Mouse (Mus musculus): Measurements from ENCODE around the gene Hbb-y. TPM values are rescaled to one million over a fixed set of nuclear protein-coding genes. Genes with fewer than 3 reads are reported as not detected.
"Not testable (repeated sequence)": the region's sequence is repeated elsewhere in the genome, so short reads cannot be mapped to it uniquely, and the experiment has no call there.

Gene Hbb-y
- polyA plus RNA-seq, 1 experiment = 85.0 TPM

DNA sequence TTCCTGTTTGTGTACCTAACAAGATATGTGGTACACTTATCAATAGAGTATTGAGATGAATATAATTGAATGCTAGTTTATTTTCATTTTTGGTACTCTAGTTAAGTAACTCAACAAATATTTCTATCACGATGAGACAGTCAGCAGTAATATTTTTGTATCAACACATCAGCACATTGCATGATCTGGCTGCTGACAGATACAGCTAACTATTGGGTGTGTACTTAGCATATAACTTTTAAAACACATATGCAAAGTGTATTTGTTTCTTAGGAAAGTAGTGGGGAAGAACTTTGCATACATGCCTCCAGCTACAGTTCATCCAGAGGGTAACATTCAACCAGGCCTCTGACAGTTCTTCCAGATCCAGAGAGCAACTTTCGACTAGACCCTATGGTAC is 28.4 kb downstream of the Hbb-y start:
- Histone ChIP-seq H3K4me1 (ENCODE audit: control insufficient read depth) (peaks cover 45% of the 10 kb centered on the region), H3K4me3 (replicated peaks) (peak overlapping the region; percentile 63), H3K36me3 (ENCODE audit: control insufficient read depth) (peaks cover 18% of the 10 kb centered on the region), H3K27me3 (ENCODE audit: control insufficient read depth) (no peaks in the 10 kb centered on the region), H3K9me3 (ENCODE audit: control insufficient read depth, low read length) (no peaks in the 10 kb centered on the region)
- TF ChIP-seq GATA1 (IDR thresholded peaks at IDR 0.05; ENCODE audit: low read length) = no peak; the same call in 1 of the 2 replicates
- no peak; the same call in 2 of the 3 replicates for TF ChIP-seq TAL1 (IDR thresholded peaks at IDR 0.05; ENCODE audit: low read length)

DNA sequence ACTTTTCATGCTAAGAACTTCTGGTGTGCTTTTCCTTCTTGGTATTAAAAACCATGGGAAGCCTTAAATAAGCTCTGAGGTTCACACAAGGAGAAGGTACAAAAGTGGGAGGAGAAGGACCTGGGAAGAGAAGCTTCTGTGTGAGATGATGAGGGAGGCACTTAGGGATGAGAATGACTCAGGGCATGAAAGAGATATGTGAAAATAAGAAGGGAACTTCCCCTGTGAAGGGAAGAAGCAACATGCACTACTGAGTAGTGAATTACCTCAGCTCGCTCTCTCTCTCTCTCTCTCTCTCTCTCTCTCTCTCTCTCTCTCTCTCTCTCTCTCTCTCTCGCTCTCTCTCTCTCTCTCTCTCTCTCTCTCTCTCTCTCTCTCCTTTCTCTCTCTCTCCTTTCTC is 37.9 kb downstream of the Hbb-y start:
- Histone ChIP-seq H3K4me3 (replicated peaks) (peak overlapping the region; percentile 71), H3K36me3 (ENCODE audit: control insufficient read depth) (peaks cover 25% of the 10 kb centered on the region), H3K4me1 (ENCODE audit: control insufficient read depth) (peaks cover 34% of the 10 kb centered on the region)
- H3K27me3 ChIP-seq (ENCODE audit: control insufficient read depth); H3K9me3 ChIP-seq (ENCODE audit: control insufficient read depth, low read length): not testable (repeated sequence)

DNA sequence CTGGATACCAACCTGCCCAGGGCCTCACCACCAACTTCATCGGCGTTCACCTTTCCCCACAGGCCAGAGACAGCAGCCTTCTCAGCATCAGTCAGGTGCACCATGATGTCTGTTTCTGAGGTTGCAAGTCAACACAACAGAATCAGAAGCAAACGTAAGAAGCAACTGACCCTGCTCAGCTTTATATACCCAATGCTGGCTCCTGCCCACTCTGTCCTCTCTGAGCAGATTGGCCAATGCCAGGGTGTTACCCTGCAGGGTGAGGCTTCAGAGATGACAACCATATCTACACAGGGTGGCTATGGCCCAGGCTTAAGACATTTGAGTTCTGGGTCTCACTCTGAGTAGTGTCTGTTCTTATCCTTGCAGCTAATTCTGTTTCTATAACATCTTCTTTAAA is 39.2 kb downstream of the Hbb-y start, which contains the start of gene Hbb-bt:
Gene Hbb-bt (minus strand): TSS at position 231 of the 400 bp plus-strand sequence.
- peak within 1 kb of the TSS; percentile 71 for H3K4me3 ChIP-seq (replicated peaks)
- H3K27me3 ChIP-seq (ENCODE audit: control insufficient read depth) = no peaks in the 10 kb centered on the region
- H3K4me1 ChIP-seq (ENCODE audit: control insufficient read depth) = peaks cover 48% of the 10 kb centered on the region
- TF ChIP-seq GATA1 (IDR thresholded peaks at IDR 0.05; ENCODE audit: low read length) (peak; percentile 45), TAL1 (IDR thresholded peaks at IDR 0.05; ENCODE audit: low read length) (no peak)
- peaks cover 33% of the 10 kb centered on the region for H3K36me3 ChIP-seq (ENCODE audit: control insufficient read depth)
- no peaks in the 10 kb centered on the region for H3K9me3 ChIP-seq (ENCODE audit: control insufficient read depth, low read length)

DNA sequence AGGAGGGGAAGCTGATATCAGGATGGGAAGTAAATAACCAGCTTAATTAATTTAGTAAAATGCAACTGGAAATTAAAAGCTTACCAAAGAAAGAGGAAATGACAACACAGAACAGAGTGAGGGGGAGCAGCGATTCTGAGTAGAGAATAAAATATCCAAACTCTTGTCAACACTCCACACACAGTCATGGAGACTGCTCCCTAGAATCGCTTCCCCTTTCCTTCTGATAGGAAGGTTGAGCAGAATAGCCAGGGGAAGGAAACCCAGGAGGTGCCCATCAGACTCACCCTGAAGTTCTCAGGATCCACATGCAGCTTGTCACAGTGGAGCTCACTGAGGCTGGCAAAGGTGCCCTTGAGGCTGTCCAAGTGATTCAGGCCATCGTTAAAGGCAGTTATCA is 39.9 kb downstream of the Hbb-y start:
- not testable (repeated sequence) for H3K27me3 ChIP-seq (ENCODE audit: control insufficient read depth); H3K4me3 ChIP-seq (replicated peaks); H3K9me3 ChIP-seq (ENCODE audit: control insufficient read depth, low read length)
- peaks cover 54% of the 10 kb centered on the region for H3K4me1 ChIP-seq (ENCODE audit: control insufficient read depth)
- H3K36me3 ChIP-seq (ENCODE audit: control insufficient read depth) = peaks cover 36% of the 10 kb centered on the region

DNA sequence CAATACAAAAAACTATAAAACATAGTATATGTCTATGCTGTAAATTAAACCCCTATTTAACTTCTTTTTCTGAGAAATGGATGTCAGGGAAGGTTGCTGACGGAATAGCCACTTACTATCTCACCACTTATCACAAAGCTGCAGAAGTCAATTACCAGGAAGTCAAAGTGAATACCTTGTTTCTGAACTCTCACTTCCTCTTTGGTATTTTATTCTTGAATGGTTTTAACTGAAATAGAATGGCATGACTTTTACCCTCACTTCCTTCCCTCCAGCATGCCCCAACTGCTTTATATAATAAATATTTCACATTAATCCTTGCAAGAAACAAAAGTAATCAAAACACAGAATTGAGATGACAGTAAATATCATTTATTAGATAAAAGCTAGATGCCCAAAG is 40.8 kb downstream of the Hbb-y start:
- Histone ChIP-seq H3K27me3 (ENCODE audit: control insufficient read depth) (no peaks in the 10 kb centered on the region), H3K9me3 (ENCODE audit: control insufficient read depth, low read length) (no peaks in the 10 kb centered on the region), H3K36me3 (ENCODE audit: control insufficient read depth) (peaks cover 36% of the 10 kb centered on the region), H3K4me1 (ENCODE audit: control insufficient read depth) (peaks cover 62% of the 10 kb centered on the region), H3K4me3 (replicated peaks) (peak overlapping the region; percentile 68)
- TF ChIP-seq TAL1 (IDR thresholded peaks at IDR 0.05; ENCODE audit: low read length) (no peak), GATA1 (IDR thresholded peaks at IDR 0.05; ENCODE audit: low read length) (no peak; the same call in 1 of the 2 replicates)

DNA sequence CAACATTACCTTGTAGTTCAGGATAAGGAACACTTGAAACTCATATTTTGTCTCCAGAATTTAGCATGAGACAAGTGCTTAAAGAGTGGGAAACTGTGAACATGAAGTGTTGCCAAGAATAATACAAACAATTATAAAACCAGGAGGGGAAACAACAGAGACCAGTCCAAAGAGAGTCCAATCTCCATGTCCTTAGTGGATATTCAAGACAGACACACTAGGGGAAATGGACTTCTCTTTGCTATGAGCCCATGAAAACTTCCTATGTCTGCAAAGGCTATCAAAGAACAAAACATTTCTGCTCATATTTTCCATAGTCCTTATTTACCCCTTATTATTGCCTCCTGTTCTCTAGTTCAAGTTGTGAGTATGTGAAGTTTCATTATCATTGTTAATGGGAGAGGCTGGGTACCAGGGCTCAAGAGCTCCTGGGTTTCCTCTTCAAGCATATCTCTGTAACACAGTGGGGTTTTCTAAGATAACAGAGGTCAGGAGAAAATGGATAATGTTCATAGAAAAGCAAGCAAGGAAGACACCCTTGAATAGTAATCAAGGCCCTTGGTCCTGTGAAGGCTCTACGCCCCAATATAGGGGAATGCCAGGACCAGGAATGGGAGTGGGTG is 41.7 kb downstream of the Hbb-y start:
- no peaks in the 10 kb centered on the region for H3K27me3 ChIP-seq (ENCODE audit: control insufficient read depth)
- peak overlapping the region; percentile 64 for H3K4me3 ChIP-seq (replicated peaks)
- H3K4me1 ChIP-seq (ENCODE audit: control insufficient read depth) = peaks cover 67% of the 10 kb centered on the region
- TF ChIP-seq TAL1 (IDR thresholded peaks at IDR 0.05; ENCODE audit: low read length) (peak; percentile 56), GATA1 (IDR thresholded peaks at IDR 0.05; ENCODE audit: low read length) (peak; percentile 42)
- H3K9me3 ChIP-seq (ENCODE audit: control insufficient read depth, low read length) = no peaks in the 10 kb centered on the region
- peaks cover 36% of the 10 kb centered on the region for H3K36me3 ChIP-seq (ENCODE audit: control insufficient read depth)

DNA sequence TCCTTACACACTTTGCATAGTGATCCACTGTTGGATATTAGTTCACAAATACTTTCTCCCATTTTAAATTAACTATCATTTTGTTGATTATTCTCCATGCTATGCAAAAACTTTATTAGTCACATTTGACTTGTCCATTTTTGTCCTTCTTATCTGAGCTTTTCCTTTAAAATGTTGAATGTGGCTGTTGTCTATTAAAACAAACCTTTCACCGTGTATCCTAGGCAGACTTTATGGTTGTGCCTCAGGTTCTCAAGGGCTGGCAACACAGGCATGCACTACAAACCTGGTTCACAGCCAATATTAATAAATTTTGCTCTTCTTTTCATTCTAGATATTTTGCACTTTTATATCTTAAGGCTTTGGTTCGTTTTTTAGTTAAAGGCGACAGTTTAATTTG is 42.3 kb downstream of the Hbb-y start:
- Histone ChIP-seq H3K9me3 (ENCODE audit: control insufficient read depth, low read length) (no peaks in the 10 kb centered on the region), H3K4me1 (ENCODE audit: control insufficient read depth) (peaks cover 64% of the 10 kb centered on the region), H3K27me3 (ENCODE audit: control insufficient read depth) (no peaks in the 10 kb centered on the region), H3K36me3 (ENCODE audit: control insufficient read depth) (peaks cover 36% of the 10 kb centered on the region), H3K4me3 (replicated peaks) (peak overlapping the region; percentile 64)
- no peak for TF ChIP-seq TAL1 (IDR thresholded peaks at IDR 0.05; ENCODE audit: low read length)
- no peak for TF ChIP-seq GATA1 (IDR thresholded peaks at IDR 0.05; ENCODE audit: low read length)

DNA sequence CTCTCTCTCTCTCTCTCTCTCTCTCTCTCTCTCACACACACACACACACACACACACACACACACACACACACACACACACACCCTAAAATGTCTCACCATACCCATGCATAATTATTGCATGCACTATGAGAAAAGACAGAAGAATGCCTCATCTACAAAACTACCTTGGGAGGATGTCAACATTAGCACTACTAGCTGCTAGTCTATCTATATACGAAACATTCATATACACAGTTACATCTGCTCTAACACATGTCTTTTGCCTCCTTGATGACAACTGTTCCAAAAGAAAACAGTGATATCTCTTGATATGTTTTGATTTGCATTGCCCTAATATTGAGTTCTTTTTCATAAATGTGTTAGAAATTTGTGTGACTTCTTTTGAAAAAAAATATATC is 42.7 kb downstream of the Hbb-y start:
- Histone ChIP-seq H3K36me3 (ENCODE audit: control insufficient read depth) (peaks cover 36% of the 10 kb centered on the region), H3K4me3 (replicated peaks) (peak overlapping the region; percentile 64), H3K4me1 (ENCODE audit: control insufficient read depth) (peaks cover 61% of the 10 kb centered on the region), H3K27me3 (ENCODE audit: control insufficient read depth) (no peaks in the 10 kb centered on the region), H3K9me3 (ENCODE audit: control insufficient read depth, low read length) (no peaks in the 10 kb centered on the region)
- TF ChIP-seq TAL1 (IDR thresholded peaks at IDR 0.05; ENCODE audit: low read length) (peak; percentile 16; the same call in 1 of the 3 replicates), GATA1 (IDR thresholded peaks at IDR 0.05; ENCODE audit: low read length) (no peak)

DNA sequence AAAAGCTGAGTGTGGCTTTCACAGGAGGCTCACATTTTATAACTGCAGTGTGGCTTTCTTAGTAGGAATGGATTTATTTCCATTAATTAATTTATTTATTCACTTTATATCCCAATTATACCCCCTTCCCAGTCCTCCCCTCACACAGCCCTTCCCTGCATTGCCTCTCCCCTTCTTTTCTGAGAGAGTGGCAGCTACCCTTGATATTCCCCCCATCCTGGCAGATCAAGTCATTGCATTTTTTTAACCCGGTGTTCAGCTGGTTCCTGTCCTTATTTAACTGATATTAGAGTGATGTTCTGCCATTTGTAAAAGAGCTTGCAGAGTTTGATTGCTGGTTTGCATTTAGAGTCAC is 43.2 kb downstream of the Hbb-y start:
- TF ChIP-seq GATA1 (IDR thresholded peaks at IDR 0.05; ENCODE audit: low read length) (no peak), TAL1 (IDR thresholded peaks at IDR 0.05; ENCODE audit: low read length) (no peak)
- H3K4me3 ChIP-seq (replicated peaks) = peak overlapping the region; percentile 64
- H3K4me1 ChIP-seq (ENCODE audit: control insufficient read depth) = peaks cover 57% of the 10 kb centered on the region

More for the DNA sequence above, 43.2 kb downstream of the Hbb-y start:
- H3K36me3 ChIP-seq (ENCODE audit: control insufficient read depth) = peaks cover 36% of the 10 kb centered on the region
- H3K27me3 ChIP-seq (ENCODE audit: control insufficient read depth) = no peaks in the 10 kb centered on the region
- no peaks in the 10 kb centered on the region for H3K9me3 ChIP-seq (ENCODE audit: control insufficient read depth, low read length)

Measured in erythroblast, embryonic 14.5 days (primary cell).